Comparison of ENCODE assay signal across 8 mouse cellular contexts in the genomic region with DNA sequence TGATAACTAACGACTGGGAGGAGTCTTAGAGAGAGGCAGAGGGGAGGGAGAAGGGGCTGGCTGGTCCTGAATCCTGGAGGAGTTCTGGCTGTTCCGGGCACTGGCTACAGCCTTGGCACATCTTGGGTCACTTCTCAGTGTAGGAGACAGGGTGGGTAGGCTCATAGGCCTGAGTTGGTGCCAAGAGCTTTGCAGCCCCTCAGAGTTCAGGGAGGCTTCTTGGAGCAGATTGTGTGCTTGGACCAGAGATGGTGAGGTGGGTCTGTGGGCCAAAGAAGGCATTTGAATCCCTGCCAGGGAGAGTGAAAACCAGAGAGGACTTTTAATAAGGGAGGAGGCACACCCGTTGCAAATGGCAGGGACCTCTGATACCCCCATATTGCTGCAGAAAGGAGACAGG. TPM values are rescaled to one million over a fixed set of nuclear protein-coding genes. Genes with fewer than 3 reads are reported as not detected.
DNase-seq lines count a peak whose midpoint lies in the region; ATAC-seq and TF ChIP-seq lines count a peak whose summit lies in the region.

No protein-coding gene starts in this region.

- no peaks in the 10 kb centered on the region for H3K4me1 ChIP-seq in cerebellum, adult 2 months (ENCODE audit: control insufficient read depth, insufficient read depth, low read length)
- H3K4me1 ChIP-seq in limb, embryonic 11.5 days (ENCODE audit: control insufficient read depth, insufficient read depth, low read length) = peaks cover 17% of the 10 kb centered on the region
- H3K4me1 ChIP-seq in stomach, embryonic 16.5 days (ENCODE audit: control insufficient read depth, insufficient read depth, low read length) = peaks cover 25% of the 10 kb centered on the region

- ATAC-seq in limb, embryonic 11.5 days (ENCODE audit: insufficient number of reproducible peaks, low FRiP score, low TSS enrichment, low read depth) = no peak
- no peak for ATAC-seq in stomach, embryonic 16.5 days (ENCODE audit: insufficient read depth, low FRiP score)

- no peak for TF ChIP-seq CTCF in cerebellum, adult 2 months (IDR thresholded peaks at IDR 0.05; ENCODE audit: borderline replicate concordance, insufficient read depth, low read depth, low read length)

- H3K36me3 ChIP-seq in limb, embryonic 11.5 days (ENCODE audit: control insufficient read depth, insufficient read depth, low read length) = peaks cover 9% of the 10 kb centered on the region
- peaks cover 7% of the 10 kb centered on the region; the same call in 1 of the 2 replicates for H3K36me3 ChIP-seq in stomach, embryonic 16.5 days (ENCODE audit: control insufficient read depth, insufficient read depth, low read length)

- H3K4me3 ChIP-seq in cerebellum, adult 2 months (replicated peaks; ENCODE audit: insufficient read depth, low read depth, low read length) = no peak overlapping the region
- peak overlapping the region; percentile 89 for H3K4me3 ChIP-seq in limb, embryonic 11.5 days (ENCODE audit: low read depth, low read length)
- peak overlapping the region; percentile 73 for H3K4me3 ChIP-seq in stomach, embryonic 16.5 days (replicated peaks; ENCODE audit: low read length)

- H3K9ac ChIP-seq in limb, embryonic 11.5 days (ENCODE audit: low read length) = peak overlapping the region; percentile 99
- H3K9ac ChIP-seq in stomach, embryonic 16.5 days (ENCODE audit: low read length) = peak overlapping the region; percentile 91

- H3K27ac ChIP-seq in cerebellum, adult 2 months (ENCODE audit: insufficient read depth, low read length) = peak overlapping the region; percentile 37; the same call in 1 of the 2 replicates
- H3K27ac ChIP-seq in limb, embryonic 11.5 days (replicated peaks; ENCODE audit: low read depth, low read length) = peak overlapping the region; percentile 94
- peak overlapping the region; percentile 94 for H3K27ac ChIP-seq in stomach, embryonic 16.5 days (ENCODE audit: low read length)

- DNase-seq in cerebellum, adult 2 months = peak in 1 of 2 experiments; percentile 25
- DNase-seq in cerebellum, adult 9-10 months = no peak
- peak; percentile 35 for DNase-seq in lung, postnatal 10 days
- no peak for DNase-seq in lung, postnatal 14 days
- DNase-seq in limb, embryonic 11.5 days (ENCODE audit: low spot score) = peak; percentile 48
- DNase-seq in kidney, postnatal 10 days = no peak
- DNase-seq in frontal cortex, adult 2 months (ENCODE audit: extremely low spot score in 1 of 2, low spot score in 1 of 2) = no peak

- no peaks in the 10 kb centered on the region; the same call in 1 of the 2 replicates for H3K27me3 ChIP-seq in cerebellum, adult 2 months (ENCODE audit: control insufficient read depth, insufficient read depth, low read length)
- no peaks in the 10 kb centered on the region for H3K27me3 ChIP-seq in limb, embryonic 11.5 days (ENCODE audit: control insufficient read depth, insufficient read depth, low read length)
- H3K27me3 ChIP-seq in stomach, embryonic 16.5 days (ENCODE audit: control insufficient read depth, insufficient read depth, low read length) = no peaks in the 10 kb centered on the region

- peaks cover 3% of the 10 kb centered on the region; the same call in 1 of the 2 replicates for H3K9me3 ChIP-seq in limb, embryonic 11.5 days (ENCODE audit: control insufficient read depth, low read length)
- no peaks in the 10 kb centered on the region for H3K9me3 ChIP-seq in stomach, embryonic 16.5 days (replicated peaks; ENCODE audit: control insufficient read depth, low read length)

- TF ChIP-seq POLR2A in cerebellum, adult 2 months (IDR thresholded peaks at IDR 0.05; ENCODE audit: borderline replicate concordance, insufficient read depth, low read length) = no peak

- H3K4me2 ChIP-seq in limb, embryonic 11.5 days (ENCODE audit: low read depth, severe bottlenecking) = peak overlapping the region; percentile 96
- peak overlapping the region; percentile 84 for H3K4me2 ChIP-seq in stomach, embryonic 16.5 days (ENCODE audit: low read depth, low read length)

- WGBS in cerebellum, adult 2 months = 51% methylated on average over 3 of the region's 3 CpGs
- 3% methylated on average over 3 of the region's 3 CpGs for WGBS in limb, embryonic 11.5 days
- 14% methylated on average over 3 of the region's 3 CpGs for WGBS in stomach, embryonic 16.5 days

RNA-seq across cellular contexts. Expression of gene Fbln1, which starts 1.3 kb away (rescaled TPM):
- 6.9 and 10.1 TPM in 2 replicates for polyA plus RNA-seq in cerebellum, adult 2 months (2012; rRNA removed)
- polyA plus RNA-seq in limb, embryonic 11.5 days (2014; fragmentation: Nextera tagmentation; extraction: Ambion mirVana) = 273 and 276 TPM in 2 replicates
- 236 and 299 TPM in 2 replicates for polyA plus RNA-seq in stomach, embryonic 16.5 days (2015; fragmentation: Nextera tagmentation; extraction: Ambion mirVana)
- 10.6 and 11.9 TPM in 2 replicates for polyA plus RNA-seq in frontal cortex, adult 2 months (2012; rRNA removed)

Comparison
In these comparisons a context has a peak if more than half of its experiments do, and no peak if none do; other contexts are left out.
1. DNase-seq: peak in lung, postnatal 10 days (single experiment) and limb, embryonic 11.5 days (single experiment); none in cerebellum, adult 9-10 months (single experiment), lung, postnatal 14 days (single experiment), kidney, postnatal 10 days (single experiment) and frontal cortex, adult 2 months (0 of 2).
2. H3K27ac ChIP-seq: peak in every context shown above with its lines; median percentile 94 in limb, embryonic 11.5 days; 94 in stomach, embryonic 16.5 days; 37 in cerebellum, adult 2 months.
3. RNA of gene Fbln1, which starts 1.3 kb away (polyA plus RNA-seq): 273 to 276 TPM in limb, embryonic 11.5 days and 236 to 299 TPM in stomach, embryonic 16.5 days; 10.6 to 11.9 TPM in frontal cortex, adult 2 months and 6.9 to 10.1 TPM in cerebellum, adult 2 months; every median in the first group is over 10 times any median in the second.